Mouse (Mus musculus) heart, embryonic 14.5 days (tissue): Measurements from ENCODE around the gene Rimkla. TPM values are rescaled to one million over a fixed set of nuclear protein-coding genes. Genes with fewer than 3 reads are reported as not detected.

Source experiments
- ATAC-seq: fragments of 200-750 bp; cut with Nextera tagmentation; 2 replicates; pipeline ENCODE4 v1.8.0; 2017; ENCODE audit warnings: low read depth, moderate TSS enrichment; ENCODE audit not compliant: insufficient number of reproducible peaks, insufficient read depth, low FRiP score
- H3K27ac ChIP-seq, 2 experiments: fragments of 200-500 bp in 1 of 2; fragments of 300-500 bp in 1 of 2; sonication (generic) in 1 of 2; replicated peaks in 1 of 2; 2 replicates each; pipeline ENCODE4 v1.5.1; 2012 to 2014; ENCODE audit warnings: low read depth in 2 of 2, low read length in 2 of 2, control low read depth in 1 of 2, mild to moderate bottlenecking in 1 of 2, mixed read lengths in 1 of 2; ENCODE audit not compliant: control insufficient read depth in 1 of 2, insufficient read depth in 1 of 2
- H3K27me3 ChIP-seq: fragments of 300-500 bp; sonication (generic); 2 replicates; pipeline ENCODE4 v1.6.1; 2014; ENCODE audit warnings: mild to moderate bottlenecking, low read length, control low read depth; ENCODE audit not compliant: control insufficient read depth, insufficient read depth
- H3K36me3 ChIP-seq: fragments of 300-500 bp; sonication (generic); 2 replicates; pipeline ENCODE4 v1.6.1; 2014; ENCODE audit warnings: mild to moderate bottlenecking, control low read depth, low read length, mixed read lengths; ENCODE audit not compliant: control insufficient read depth, insufficient read depth
- H3K4me1 ChIP-seq, 2 experiments: fragments of 200-500 bp in 1 of 2; fragments of 300-500 bp in 1 of 2; sonication (generic) in 1 of 2; 2 replicates each; pipeline ENCODE4 v1.6.1; 2012 to 2014; ENCODE audit warnings: low read length in 2 of 2, control low read depth in 1 of 2, mixed read lengths in 1 of 2; ENCODE audit not compliant: control insufficient read depth in 2 of 2, insufficient read depth in 2 of 2
- H3K4me2 ChIP-seq: fragments of 300-500 bp; sonication (generic); 2 replicates; pipeline ENCODE4 v1.6.1; 2014; ENCODE audit warnings: mild to moderate bottlenecking, low read length
- H3K4me3 ChIP-seq, 2 experiments: fragments of 200-500 bp in 1 of 2; fragments of 300-500 bp in 1 of 2; sonication (generic) in 1 of 2; 2 replicates each; pipeline ENCODE4 v1.5.1; 2012 to 2014; ENCODE audit warnings: low read length in 2 of 2, mild to moderate bottlenecking in 2 of 2, control low read depth in 1 of 2, low read depth in 1 of 2, moderate library complexity in 1 of 2; ENCODE audit not compliant: control insufficient read depth in 1 of 2, insufficient read depth in 1 of 2
- H3K9ac ChIP-seq: fragments of 300-500 bp; sonication (generic); 2 replicates; pipeline ENCODE4 v1.6.1; 2014; ENCODE audit warnings: mild to moderate bottlenecking, low read length
- H3K9me3 ChIP-seq: fragments of 300-500 bp; sonication (generic); 2 replicates; pipeline ENCODE4 v1.6.1; 2016; ENCODE audit warnings: low read length, control low read depth; ENCODE audit not compliant: control insufficient read depth
- WGBS: fragments of 180-500 bp; shearing (Covaris S2); extraction: QIAGEN DNeasy Blood & Tissue Kit; methylation state at CpG from one replicate; pipeline ENCODE4 v1.1.7; 2014; 5-methylcytosine and 5-hydroxymethylcytosine counted together
- polyA plus RNA-seq: library from polyadenylated mRNA; unstranded; fragments of >200 nt; fragmentation: Nextera tagmentation; extraction: Ambion mirVana; gene quantifications from 2 replicates; pipeline ENCODE4 v1.2.1, GENCODE M21; 2014

The Rimkla gene
- polyA plus RNA-seq, 1 experiment from 2014 or later = 5.7 TPM

- no peak for ATAC-seq
- no peak overlapping the region; a peak in 2 of 4 replicates for H3K27ac ChIP-seq
- peaks cover 9 to 31% of the 10 kb centered on the region in 2 experiments for H3K4me1 ChIP-seq
- H3K36me3 ChIP-seq = no peaks in the 10 kb centered on the region
- no peak overlapping the region for H3K9ac ChIP-seq
- H3K4me2 ChIP-seq = peak overlapping the region; percentile 10; the same call in 1 of the 2 replicates
- WGBS = 23% methylated on average over 3 of the region's 3 CpGs
- no peaks in the 10 kb centered on the region for H3K27me3 ChIP-seq
- H3K9me3 ChIP-seq = no peaks in the 10 kb centered on the region
- no peak overlapping the region for H3K4me3 ChIP-seq
Observed at GRCm38 (mm10) chr4:119417894-119418293, 74.5 kb downstream of the Rimkla start.

GRCm38 (mm10) chr4:119417270-119417669 is 75.2 kb downstream of the Rimkla start:
- Histone ChIP-seq H3K27ac (no peak overlapping the region), H3K27me3 (no peaks in the 10 kb centered on the region), H3K4me3 (no peak overlapping the region), H3K9ac (no peak overlapping the region), H3K4me2 (no peak overlapping the region), H3K4me1 (peaks cover 11 to 34% of the 10 kb centered on the region in 2 experiments), H3K36me3 (no peaks in the 10 kb centered on the region), H3K9me3 (no peaks in the 10 kb centered on the region)
- ATAC-seq = no peak
- WGBS = 77% methylated on average over 3 of the region's 3 CpGs

Other genes starting within 250 kb of the Rimkla start
- not detected in 2 replicates for gene Cldn19, start 237.2 kb downstream of the Rimkla start, polyA plus RNA-seq
- gene Ybx1, start 198.0 kb downstream of the Rimkla start, polyA plus RNA-seq = 785 and 813 TPM in 2 replicates
- gene Ppih, start 172.1 kb downstream of the Rimkla start, polyA plus RNA-seq = 45.2 and 52.6 TPM in 2 replicates
- gene Ccdc30, start 77.1 kb downstream of the Rimkla start, polyA plus RNA-seq = 4.0 and 4.6 TPM in 2 replicates
- gene Ppcs, start 70.2 kb downstream of the Rimkla start, polyA plus RNA-seq = 31.5 and 35.7 TPM in 2 replicates
- 0.31 and 0.45 TPM in 2 replicates for gene Zmynd12, start 69.8 kb downstream of the Rimkla start, polyA plus RNA-seq
- 23.0 and 25.8 TPM in 2 replicates for gene Foxj3, start 44.4 kb upstream of the Rimkla start, polyA plus RNA-seq
- 4.4 and 5.0 TPM in 2 replicates for gene Frg2f1, start 46.9 kb upstream of the Rimkla start, polyA plus RNA-seq
- not detected in 2 replicates for gene Guca2a, start 145.1 kb upstream of the Rimkla start, polyA plus RNA-seq
- gene Guca2b, start 166.3 kb upstream of the Rimkla start, polyA plus RNA-seq = not detected in 2 replicates
- 6.2 and 6.8 TPM in 2 replicates for gene Hivep3, start 241.2 kb upstream of the Rimkla start, polyA plus RNA-seq